Mouse (Mus musculus) gastrocnemius, adult 2 months (tissue): ENCODE data around the gene Npas2. TPM values are rescaled to one million over a fixed set of nuclear protein-coding genes. Genes with fewer than 3 reads are reported as not detected.

ENCODE experiments used
- DNase-seq: peaks from one replicate; pipeline ENCODE4 v3.0.0; 2022
- H3K27ac ChIP-seq: fragments of 200-600 bp; 2 replicates; pipeline ENCODE4 v1.8.1; 2022; ENCODE audit warnings: mild to moderate bottlenecking
- H3K4me3 ChIP-seq: fragments of 200-600 bp; 2 replicates; pipeline ENCODE4 v1.8.1; 2022; ENCODE audit warnings: mild to moderate bottlenecking, moderate library complexity
- CTCF ChIP-seq: fragments of 200-600 bp; IDR thresholded peaks from 2 replicates; pipeline ENCODE4 v1.8.1; 2022; ENCODE audit warnings: antibody characterized with exemption, mild to moderate bottlenecking, moderate library complexity
- intact Hi-C: fragments of 180-260 bp; cut with DNase I; formaldehyde crosslinking; loops from one replicate; pipeline ENCODE4 v1.15.1; 2025
- total RNA-seq, 2 experiments: library from RNA; stranded (reverse); gene quantifications; 2 replicates each; pipeline ENCODE4 v1.2.3; 2021

Gene Npas2
- total RNA-seq, 2 experiments from 2014 or later = 0.51 to 4.4 TPM

- H3K27ac ChIP-seq = no peak overlapping the region
- DNase-seq = no peak
- H3K4me3 ChIP-seq = no peak overlapping the region
- TF ChIP-seq CTCF = no peak
- intact Hi-C loops = no loop called here
These were observed 107.1 kb downstream of the Npas2 start for GRCm38 (mm10) chr1:39300676-39301075.

- intact Hi-C loops = no loop called here
- Histone ChIP-seq H3K27ac (peak overlapping the region; percentile 31; the same call in 1 of the 2 replicates), H3K4me3 (no peak overlapping the region)
- DNase-seq = peak; percentile 54
- TF ChIP-seq CTCF = no peak
These were observed 108.7 kb downstream of the Npas2 start for GRCm38 (mm10) chr1:39302246-39302645.

- H3K27ac ChIP-seq = no peak overlapping the region
- DNase-seq = no peak
- no peak for TF ChIP-seq CTCF
- H3K4me3 ChIP-seq = no peak overlapping the region
- intact Hi-C loops = no loop called here
These were observed 109.6 kb downstream of the Npas2 start for GRCm38 (mm10) chr1:39303054-39303649.

GRCm38 (mm10) chr1:39307291-39307690, 113.8 kb downstream of the Npas2 start:
- intact Hi-C loops = no loop called here
- no peak for DNase-seq
- TF ChIP-seq CTCF = no peak
- Histone ChIP-seq H3K4me3 (no peak overlapping the region), H3K27ac (peak overlapping the region; percentile 63)

GRCm38 (mm10) chr1:39307971-39308370, 114.4 kb downstream of the Npas2 start:
- peak overlapping the region; percentile 63 for H3K27ac ChIP-seq
- DNase-seq = peak; percentile 38
- no peak for TF ChIP-seq CTCF
- H3K4me3 ChIP-seq = no peak overlapping the region
- intact Hi-C loops = no loop called here

- TF ChIP-seq CTCF = no peak
- intact Hi-C loops = no loop called here
These were observed 116.0 kb downstream of the Npas2 start for GRCm38 (mm10) chr1:39309548-39309947.

GRCm38 (mm10) chr1:39312345-39312967, 118.9 kb downstream of the Npas2 start:
- no peak for TF ChIP-seq CTCF
- no peak for DNase-seq
- intact Hi-C loops = no loop called here
- H3K4me3 ChIP-seq = no peak overlapping the region
- no peak overlapping the region for H3K27ac ChIP-seq

More at GRCm38 (mm10) chr1:39309548-39309947, 116.0 kb downstream of the Npas2 start:
- no peak overlapping the region for H3K4me3 ChIP-seq
- DNase-seq = no peak
- H3K27ac ChIP-seq = no peak overlapping the region

- TF ChIP-seq CTCF = no peak
- DNase-seq = no peak
- H3K4me3 ChIP-seq = no peak overlapping the region
- H3K27ac ChIP-seq = no peak overlapping the region
- intact Hi-C loops = no loop called here
These were observed 120.1 kb downstream of the Npas2 start for GRCm38 (mm10) chr1:39313352-39314245.

GRCm38 (mm10) chr1:39317935-39318334, 124.4 kb downstream of the Npas2 start:
- TF ChIP-seq CTCF = no peak
- H3K27ac ChIP-seq = peak overlapping the region; percentile 63
- no peak for DNase-seq
- H3K4me3 ChIP-seq = no peak overlapping the region
- intact Hi-C loops = loop anchor here (5.0 kb wide), 1 partner anchor 36 kb away; no protein-coding TSS in a partner anchor

GRCm38 (mm10) chr1:39318870-39319269, 125.3 kb downstream of the Npas2 start:
- no peak for DNase-seq
- Histone ChIP-seq H3K27ac (no peak overlapping the region), H3K4me3 (no peak overlapping the region)
- TF ChIP-seq CTCF = no peak
- intact Hi-C loops = loop anchor here (5.0 kb wide), 1 partner anchor 37 kb away; no protein-coding TSS in a partner anchor

- no peak overlapping the region for H3K27ac ChIP-seq
- DNase-seq = peak; percentile 39
- intact Hi-C loops = no loop called here
- no peak for TF ChIP-seq CTCF
- no peak overlapping the region for H3K4me3 ChIP-seq
These were observed 128.4 kb downstream of the Npas2 start for GRCm38 (mm10) chr1:39321954-39322353.

- no peak overlapping the region for H3K4me3 ChIP-seq
- peak overlapping the region; percentile 55 for H3K27ac ChIP-seq
- DNase-seq = no peak
- no peak for TF ChIP-seq CTCF
- intact Hi-C loops = no loop called here
These were observed 131.7 kb downstream of the Npas2 start for GRCm38 (mm10) chr1:39325228-39325627.

GRCm38 (mm10) chr1:39327546-39327945, 134.0 kb downstream of the Npas2 start:
- peak; percentile 23 for DNase-seq
- Histone ChIP-seq H3K4me3 (no peak overlapping the region), H3K27ac (peak overlapping the region; percentile 31; the same call in 1 of the 2 replicates)
- intact Hi-C loops = no loop called here
- no peak for TF ChIP-seq CTCF
